Mouse (Mus musculus) inflammation-experienced regulatory T-cells, adult 6 months (primary cell): Measurements from ENCODE around the gene Tcp10b. TPM values are rescaled to one million over a fixed set of nuclear protein-coding genes. Genes with fewer than 3 reads are reported as not detected.
"Not testable (repeated sequence)": the region's sequence is repeated elsewhere in the genome, so short reads cannot be mapped to it uniquely, and the experiment has no call there.

Experiments used
- ATAC-seq: one replicate; pipeline ENCODE4 v1.8.0; 2017
- polyA plus RNA-seq, 3 experiments: library from polyadenylated mRNA; unstranded; fragments of 100-300 nt; shearing (Covaris generic); gene quantifications; one replicate each; pipeline ENCODE4 v1.2.1; 2017

Tcp10b gene
- not detected for polyA plus RNA-seq

DNA sequence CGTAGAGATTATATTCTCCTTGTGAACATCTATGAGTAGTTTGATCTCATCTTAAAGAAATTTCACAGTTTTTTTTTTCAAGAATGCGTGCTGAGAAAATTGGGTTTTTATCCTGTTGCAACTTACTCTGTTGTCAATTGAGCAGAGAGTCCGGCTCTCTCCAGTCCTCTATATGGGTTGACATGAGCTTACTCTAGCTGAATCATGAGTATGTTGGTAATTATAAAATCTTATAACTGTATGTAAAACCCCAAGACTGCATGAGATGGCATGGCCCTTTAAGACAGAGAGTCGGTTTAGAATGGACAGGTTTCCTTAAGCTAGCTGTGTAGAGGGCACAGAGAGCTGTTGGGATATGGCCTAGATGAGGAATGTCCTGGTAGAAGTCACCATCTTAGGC lies at the start of gene Tcp10b:
Tcp10b (plus strand) TSS at position 301 of the 400 bp plus-strand sequence.
- ATAC-seq = not testable (repeated sequence)

GRCm38 (mm10) chr17:13013316-13013715 lies 47.6 kb upstream of the Tcp10b start:
- ATAC-seq = no peak

- not testable (repeated sequence) for ATAC-seq
These were observed 24.2 kb upstream of the Tcp10b start for GRCm38 (mm10) chr17:13036627-13037192.

DNA sequence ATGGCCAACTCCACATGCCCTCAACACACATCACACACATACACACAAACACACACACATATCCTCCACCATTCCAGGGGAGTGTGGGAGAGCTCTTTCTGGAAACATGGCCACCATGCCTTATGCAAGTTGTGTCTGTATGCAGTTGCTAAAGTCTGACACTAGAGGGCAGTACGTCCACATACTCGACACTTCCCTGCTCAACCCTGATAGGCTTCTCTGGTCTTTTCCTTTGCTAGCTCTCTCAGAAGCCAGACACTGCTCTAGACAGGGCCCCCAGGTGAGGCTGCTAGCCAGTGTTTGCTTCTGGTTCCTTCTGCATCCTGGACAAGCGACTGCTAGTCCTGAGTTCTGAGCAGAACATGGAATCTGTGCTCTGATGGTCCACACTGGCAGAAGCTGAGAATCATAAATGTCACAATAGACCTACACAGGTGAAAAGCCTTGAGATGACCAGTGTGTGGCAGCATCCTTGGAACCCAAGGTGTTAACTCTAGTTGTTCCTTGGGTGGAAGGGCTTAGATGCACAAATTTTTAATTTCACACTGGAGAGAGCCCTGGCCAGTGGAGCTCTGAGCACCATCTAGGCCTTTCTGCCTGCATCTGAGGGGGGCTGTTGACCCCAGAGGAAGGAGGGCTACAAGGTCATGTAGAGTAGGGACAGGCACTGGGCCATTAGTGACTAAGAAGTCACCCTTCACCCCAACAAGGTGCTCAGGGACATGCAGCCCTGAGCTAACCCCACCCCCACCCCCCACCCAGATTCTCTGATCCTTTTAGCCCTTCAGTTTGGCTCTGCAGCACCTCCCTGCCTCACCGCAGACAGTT lies 16.8 kb upstream of the Tcp10b start:
- peak; percentile 72 for ATAC-seq

DNA sequence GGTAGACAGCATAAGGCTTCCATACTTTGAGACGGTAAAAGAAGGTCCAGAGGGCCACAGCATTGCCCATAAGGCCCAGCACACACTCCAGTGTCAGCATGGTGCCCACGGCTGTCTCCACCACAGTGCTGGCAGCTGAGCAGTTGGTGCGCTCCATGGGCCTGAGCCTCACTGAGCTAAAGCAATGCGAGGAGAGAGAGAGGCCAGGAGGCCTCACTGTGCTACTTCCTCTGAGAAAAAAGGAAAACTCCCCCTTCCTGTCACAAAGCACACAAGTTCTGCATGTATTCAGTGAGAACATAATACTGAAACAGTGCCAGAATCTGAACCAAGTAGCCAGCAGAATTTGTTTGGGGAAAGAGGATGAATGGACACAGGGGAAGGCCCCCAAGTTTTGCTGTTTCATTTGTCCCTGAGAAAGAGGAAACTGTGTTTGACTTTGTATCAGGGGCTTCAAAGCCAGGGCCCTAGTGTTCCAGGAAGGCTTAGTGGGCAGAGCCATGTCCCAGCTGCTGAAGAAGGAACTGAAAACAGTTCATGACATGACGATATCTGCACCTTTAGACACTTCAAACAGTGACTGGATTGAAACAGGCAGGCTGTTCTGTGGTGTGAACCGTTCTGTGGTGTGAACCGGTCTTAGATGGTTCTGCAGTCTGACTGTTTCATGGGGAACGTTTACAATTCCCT lies 8.6 kb upstream of the Tcp10b start, which contains the start of gene Gpr31b:
Gpr31b (minus strand) TSS at position 173 of the 690 bp plus-strand sequence.
- not testable (repeated sequence) for ATAC-seq

DNA sequence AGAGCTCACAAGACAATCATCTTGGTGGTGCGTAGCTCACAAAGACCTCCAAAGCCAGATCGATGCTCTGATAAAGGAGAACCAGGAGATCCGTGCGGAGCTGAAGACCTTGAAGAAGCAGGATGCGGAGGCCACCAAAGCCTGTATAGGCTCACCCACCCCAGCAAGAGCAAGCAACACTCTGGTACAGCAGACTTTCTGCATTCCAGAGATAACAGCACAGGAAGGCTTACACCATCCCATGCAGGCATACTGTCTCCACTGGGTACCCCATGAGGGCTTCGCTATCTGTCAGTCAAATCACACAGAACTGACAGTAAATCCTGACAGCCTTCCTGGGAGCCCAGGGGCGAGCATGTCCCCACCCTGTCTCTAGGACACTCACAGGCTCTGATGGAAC lies 2.0 kb downstream of the Tcp10b start:
- ATAC-seq = not testable (repeated sequence)

DNA sequence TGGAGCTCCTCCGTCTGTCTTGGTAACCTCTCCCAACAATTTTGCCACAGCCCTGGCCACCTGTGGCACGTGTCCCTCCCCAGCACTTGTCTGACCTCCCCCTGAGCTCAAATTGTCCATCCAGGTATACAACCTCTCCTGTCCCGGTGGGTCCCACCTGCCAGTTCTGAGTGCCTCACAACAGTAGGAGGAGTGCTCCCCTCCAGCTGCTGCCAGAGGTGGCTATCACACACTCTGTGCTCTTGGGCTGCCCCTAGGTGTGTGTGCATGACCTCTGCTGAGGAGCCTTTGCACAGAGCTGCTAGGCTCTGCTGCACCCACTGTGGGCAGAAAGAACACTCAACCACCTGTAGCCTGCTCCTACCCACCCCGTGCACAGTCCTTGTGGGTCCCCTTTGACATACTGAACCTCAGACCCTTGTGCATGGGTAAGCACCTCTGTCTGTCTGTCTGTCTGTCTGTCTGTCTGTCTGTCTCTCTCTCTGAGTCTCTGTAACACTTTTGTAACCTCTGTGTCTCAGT lies 7.0 kb downstream of the Tcp10b start:
- ATAC-seq = not testable (repeated sequence)

DNA sequence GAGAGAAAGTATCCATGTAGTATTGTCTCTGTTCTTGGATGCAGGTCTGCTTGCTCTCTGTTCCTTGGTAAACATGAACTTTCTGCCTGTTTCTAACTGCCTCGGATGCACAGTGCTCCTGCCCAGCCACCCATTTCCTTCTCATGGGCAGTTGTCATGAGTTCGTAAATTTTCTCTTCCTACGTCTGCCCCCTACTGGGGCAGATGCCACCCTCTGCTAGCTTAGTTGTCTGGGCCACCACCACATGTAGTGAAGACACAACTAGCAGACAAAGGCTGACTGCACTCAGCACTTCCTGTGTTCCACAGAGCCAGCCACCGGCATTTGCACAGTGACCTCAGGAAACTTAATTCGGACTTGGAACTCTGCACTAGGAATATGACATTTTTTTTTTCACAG lies 8.3 kb downstream of the Tcp10b start:
- ATAC-seq = not testable (repeated sequence)

GRCm38 (mm10) chr17:13091510-13091909 lies 30.6 kb downstream of the Tcp10b start:
- not testable (repeated sequence) for ATAC-seq

GRCm38 (mm10) chr17:13092100-13092764 lies 31.3 kb downstream of the Tcp10b start:
- not testable (repeated sequence) for ATAC-seq

GRCm38 (mm10) chr17:13092960-13093359 lies 32.1 kb downstream of the Tcp10b start:
- not testable (repeated sequence) for ATAC-seq

- ATAC-seq = not testable (repeated sequence)
These were observed 45.7 kb downstream of the Tcp10b start for GRCm38 (mm10) chr17:13106563-13106962.

DNA sequence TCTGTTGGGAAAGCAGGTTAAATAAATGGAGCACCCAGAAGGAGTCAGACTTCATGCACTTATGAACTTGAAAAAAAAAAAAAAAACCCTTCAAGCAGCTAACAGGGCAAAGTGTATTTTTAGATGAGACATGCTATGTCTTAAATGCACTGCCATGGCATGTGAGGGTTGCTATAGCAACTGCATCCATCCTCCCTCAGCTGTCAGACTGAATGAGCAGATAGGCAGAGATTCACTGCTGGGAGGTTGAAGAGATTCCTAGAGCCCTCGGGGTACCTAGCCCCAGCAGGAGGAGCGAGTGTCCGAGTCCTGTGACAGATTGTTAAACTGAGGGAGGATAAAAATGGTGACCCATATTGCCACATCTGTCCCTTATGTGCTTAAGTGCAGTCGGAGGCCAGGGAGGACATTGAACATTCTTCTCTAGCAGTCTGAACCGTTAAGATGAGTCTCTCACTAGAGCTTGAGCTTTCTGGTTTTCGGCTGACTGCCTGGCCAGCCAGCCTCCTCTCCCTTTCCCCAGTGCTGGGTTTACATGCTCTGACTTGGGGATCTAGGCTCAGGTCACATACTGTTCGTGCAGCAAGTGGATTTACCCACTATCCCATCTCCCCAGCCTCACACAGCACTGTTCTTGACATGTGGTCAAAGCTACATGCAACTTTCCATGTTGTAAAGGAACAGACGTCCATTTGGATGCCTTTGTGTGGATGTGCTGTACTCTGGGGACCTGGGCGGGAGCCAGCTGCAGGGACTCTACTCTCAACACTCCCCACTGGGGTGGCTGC lies 51.8 kb downstream of the Tcp10b start:
- ATAC-seq = not testable (repeated sequence)

- not testable (repeated sequence) for ATAC-seq
These were observed 62.6 kb downstream of the Tcp10b start for GRCm38 (mm10) chr17:13123308-13124038.

DNA sequence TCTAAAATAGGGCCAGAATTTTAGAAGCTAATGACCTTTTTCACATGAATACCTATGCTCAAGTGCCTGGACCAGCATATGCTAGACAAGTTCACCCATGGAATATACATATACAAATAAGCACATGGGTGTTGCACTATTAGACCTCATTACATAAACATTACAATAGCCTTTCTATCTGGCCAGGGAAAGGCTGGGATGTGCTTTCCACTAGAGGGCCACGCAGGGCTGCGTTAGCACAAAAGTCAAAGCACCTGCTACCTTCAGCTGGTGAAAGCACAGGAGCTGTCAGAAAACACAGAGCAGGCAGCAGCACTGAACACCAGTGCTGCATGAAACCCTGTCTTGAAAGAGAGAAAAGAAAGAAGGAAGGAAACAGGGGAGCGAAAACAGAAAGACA lies 63.3 kb downstream of the Tcp10b start:
- ATAC-seq = not testable (repeated sequence)

- not testable (repeated sequence) for ATAC-seq
These were observed 68.4 kb downstream of the Tcp10b start for GRCm38 (mm10) chr17:13129324-13129723.

- ATAC-seq = not testable (repeated sequence)
These were observed 69.0 kb downstream of the Tcp10b start for GRCm38 (mm10) chr17:13129737-13130465.

GRCm38 (mm10) chr17:13131710-13132109 lies 70.8 kb downstream of the Tcp10b start, which contains the start of gene Unc93a:
Gene Unc93a, minus strand, starts transcription at chr17:13131810.
- not testable (repeated sequence) for ATAC-seq
